Mouse (Mus musculus) spleen, adult 2 months (tissue): ENCODE data around the gene Ccsap.

Experiments used
- CTCF ChIP-seq: fragments of 200-500 bp; IDR thresholded peaks from 2 replicates; pipeline ENCODE4 v1.5.1; 2011; ENCODE audit warnings: mild to moderate bottlenecking, inconsistent platforms; ENCODE audit not compliant: insufficient read depth, insufficient read length, insufficient replicate concordance; ENCODE audit errors: extremely low read depth
- POLR2A ChIP-seq: fragments of 200-500 bp; IDR thresholded peaks from 2 replicates; pipeline ENCODE4 v1.6.1; 2011; ENCODE audit warnings: low read depth, low read length, inconsistent platforms

- no peak for TF ChIP-seq CTCF
- TF ChIP-seq POLR2A = no peak
Observed at GRCm38 (mm10) chr8:123896366-123896761, 36.4 kb upstream of the Ccsap start.
